Mouse (Mus musculus) CH12.LX (cell line): ENCODE data around the gene Stx1a.

Source experiments
- CTCF ChIP-seq, 2 experiments: IDR thresholded peaks in 1 of 2; conservative IDR thresholded peaks in 1 of 2; 2 replicates each; pipeline ENCODE4 v1.5.1; 2011 to 2012; ENCODE audit warnings: low read depth in 2 of 2, low read length in 2 of 2, improper control_type of control experiment in 1 of 2, inconsistent platforms in 1 of 2, mild to moderate bottlenecking in 1 of 2, moderate library complexity in 1 of 2
- ZC3H11A ChIP-seq: IDR thresholded peaks from 2 replicates; pipeline ENCODE4 v1.6.1; 2012; ENCODE audit warnings: low read depth, mild to moderate bottlenecking, inconsistent platforms, low read length, improper control_type of control experiment

DNA sequence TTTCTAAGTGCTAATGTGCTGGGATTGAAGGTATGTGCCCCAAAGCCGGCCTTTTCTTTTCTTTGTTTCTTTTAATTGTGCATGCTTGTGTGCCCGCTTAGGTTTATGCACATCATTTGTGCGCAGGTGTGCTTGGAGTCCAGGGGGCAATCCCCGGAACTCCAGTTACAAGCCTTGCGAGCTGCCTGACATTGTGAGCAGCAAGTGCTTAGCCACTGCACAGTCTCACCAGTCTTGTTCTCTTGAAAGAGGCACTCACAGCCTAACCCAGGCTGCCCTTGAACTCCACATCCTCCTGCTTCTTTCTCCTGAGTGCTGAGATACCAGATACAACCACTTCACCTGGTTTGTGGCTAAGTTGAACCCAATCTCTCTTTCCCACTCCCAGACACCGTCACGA, 49.8 kb upstream of the Stx1a start:
- TF ChIP-seq ZC3H11A (no peak), CTCF (conservative IDR thresholded peaks at IDR 0.05 in 1 of 2, IDR thresholded peaks at IDR 0.05 in 1 of 2; ENCODE audit: low read depth in 2 of 2, low read length in 2 of 2) (no peak)
